Mouse (Mus musculus) embryonic facial prominence, embryonic 10.5 days (tissue): ENCODE data around the gene Gdpd4. TPM values are rescaled to one million over a fixed set of nuclear protein-coding genes. Genes with fewer than 3 reads are reported as not detected.

Experiments
- polyA plus RNA-seq: library from polyadenylated mRNA; unstranded; fragments of >200 nt; fragmentation: Nextera tagmentation; extraction: Ambion mirVana; gene quantifications from 2 replicates; pipeline ENCODE4 v1.2.1, GENCODE M21; 2016

Gdpd4 gene
- polyA plus RNA-seq, 1 experiment from 2014 or later: 0.05 TPM

Other genes starting within 250 kb of the Gdpd4 start
- gene Clns1a, start 223.3 kb upstream of the Gdpd4 start, polyA plus RNA-seq: 296 and 321 TPM in 2 replicates
- gene Aqp11, start 181.7 kb upstream of the Gdpd4 start, polyA plus RNA-seq: 3.2 and 4.0 TPM in 2 replicates
- gene Pak1, start 131.4 kb upstream of the Gdpd4 start, polyA plus RNA-seq: 43.6 and 44.2 TPM in 2 replicates
- gene Myo7a, start 199.6 kb downstream of the Gdpd4 start, polyA plus RNA-seq: 20.4 and 21.8 TPM in 2 replicates
- gene Omp, start 225.5 kb downstream of the Gdpd4 start, polyA plus RNA-seq: 0.18 TPM in 1 of 2 replicates, not detected in the other